Mouse (Mus musculus): ENCODE results near the gene Scn1b. TPM values are rescaled to one million over a fixed set of nuclear protein-coding genes. Genes with fewer than 3 reads are reported as not detected.

Gene Scn1b
- total RNA-seq, 2 experiments from 2014 or later, result 1.2 TPM

DNA sequence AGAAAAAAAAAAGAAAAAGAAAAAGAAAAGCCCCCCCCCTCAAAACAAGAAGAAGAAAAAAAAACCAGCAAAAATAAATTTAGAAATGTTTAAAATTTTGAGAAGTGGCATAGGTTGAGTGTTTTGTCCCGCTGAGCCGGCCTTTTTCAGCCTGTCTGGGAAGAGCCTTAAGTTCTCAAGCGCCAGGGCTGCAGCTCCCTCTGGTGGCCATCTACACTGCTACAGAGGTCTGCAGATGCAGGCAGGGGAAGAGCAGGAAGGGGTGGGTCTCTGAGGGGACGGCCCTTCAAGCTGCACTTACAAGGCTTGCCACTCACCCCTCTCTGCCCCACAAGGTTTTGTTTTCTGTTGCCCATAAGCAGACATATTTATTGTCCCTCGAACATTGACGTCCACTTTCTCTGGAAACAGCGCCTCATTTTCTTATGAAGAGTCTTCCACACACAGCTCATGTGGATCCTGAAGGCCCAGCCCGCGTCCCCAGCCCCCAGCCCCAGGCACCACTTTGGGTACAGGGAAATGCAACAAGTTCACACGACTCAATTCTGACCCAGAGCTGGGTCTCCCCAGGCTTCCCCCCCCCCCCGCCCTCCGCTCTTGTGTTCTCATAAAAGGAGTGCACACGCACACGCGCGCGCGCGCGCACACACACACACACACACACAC, 29.1 kb downstream of the Scn1b start:
- no peak; the same call in 1 of the 2 replicates for ATAC-seq (replicated peaks; ENCODE audit: low FRiP score, poor library complexity, severe bottlenecking)

DNA sequence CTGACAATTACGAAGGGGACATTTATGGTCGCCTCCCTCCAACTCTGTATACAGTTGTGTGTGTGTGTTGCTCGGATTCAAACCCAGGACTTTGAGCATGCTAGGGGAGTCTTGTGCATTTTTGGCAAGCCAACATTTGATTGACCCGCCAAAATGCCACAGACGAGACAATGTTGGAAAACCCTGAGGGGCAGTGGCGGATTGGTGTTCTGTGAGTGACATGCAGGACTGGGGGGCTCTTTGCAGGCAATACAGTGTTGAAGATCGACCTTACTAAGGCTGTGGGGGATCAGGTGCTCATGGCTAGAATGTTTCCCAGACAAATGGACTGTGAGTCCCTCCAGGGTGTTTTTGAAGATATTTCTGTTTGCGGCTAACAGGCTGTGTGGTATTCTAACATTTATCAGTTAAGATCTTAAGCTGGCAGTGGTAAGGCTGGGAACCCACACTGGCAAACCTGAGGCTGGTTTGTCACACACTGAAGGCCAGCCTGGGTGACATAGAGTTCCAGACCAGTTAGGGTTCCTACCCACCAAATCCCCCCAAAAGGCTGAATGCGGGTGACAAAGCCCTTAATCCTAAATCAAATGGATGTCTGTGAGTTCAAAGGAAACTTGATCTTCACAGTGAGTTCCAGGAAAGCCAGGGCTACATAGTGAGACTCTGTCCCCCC, 29.8 kb downstream of the Scn1b start:
- ATAC-seq (replicated peaks; ENCODE audit: low FRiP score, poor library complexity, severe bottlenecking), result no peak

DNA sequence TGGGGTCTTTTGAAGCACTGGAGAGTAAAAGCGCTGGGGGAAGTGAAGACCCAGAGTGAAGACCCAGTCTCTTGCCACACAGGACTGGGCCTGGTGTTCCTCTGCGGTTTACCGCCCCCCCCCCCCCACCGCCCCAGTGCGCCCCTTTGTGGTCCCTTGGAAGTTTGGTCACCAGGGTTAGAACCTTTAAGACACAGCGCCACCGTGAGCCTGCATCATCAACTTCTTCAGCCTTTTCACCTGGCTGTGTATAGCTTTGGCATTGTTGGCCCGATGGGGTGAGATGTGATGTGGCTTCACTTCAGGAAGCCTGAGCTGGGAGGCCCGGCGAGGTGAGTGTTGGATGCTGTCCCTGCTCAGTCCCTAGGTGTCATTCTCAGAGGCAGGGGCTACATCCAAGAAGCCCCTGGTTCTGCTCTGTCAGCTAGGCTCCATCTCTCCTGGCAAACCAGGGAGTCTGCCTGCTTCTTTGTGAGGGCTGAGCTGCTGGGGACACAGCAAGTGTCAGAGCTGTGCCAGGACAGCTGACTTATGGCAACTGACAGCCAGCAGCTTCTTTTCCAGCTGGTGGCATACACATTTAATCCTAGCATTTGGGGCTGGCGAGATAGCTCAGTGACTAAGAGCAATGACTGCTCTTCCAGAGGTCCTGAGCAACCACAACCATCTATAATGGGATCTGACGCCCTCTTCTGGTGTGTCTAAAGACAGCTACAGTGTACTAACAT, 31.9 kb downstream of the Scn1b start:
- ATAC-seq (replicated peaks; ENCODE audit: low FRiP score, poor library complexity, severe bottlenecking), result no peak

DNA sequence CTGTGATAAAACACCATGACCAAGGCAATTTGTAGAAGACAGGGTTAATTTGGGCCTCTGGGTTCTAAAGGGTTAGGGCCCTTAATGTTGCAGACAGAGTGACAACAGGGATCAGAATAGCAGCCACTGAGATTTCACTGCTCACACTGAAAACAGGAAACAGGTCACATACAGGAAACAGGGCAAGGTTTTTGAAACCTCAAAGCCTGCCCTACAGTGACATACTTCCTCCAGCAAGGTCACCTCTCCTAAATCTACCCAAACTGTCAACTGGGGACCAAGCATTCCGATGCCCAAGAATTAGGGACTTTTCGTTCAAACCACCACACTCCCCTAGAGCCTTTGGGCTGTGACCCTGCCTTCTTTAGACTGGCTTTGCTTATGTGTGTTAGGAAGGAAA, 37.1 kb downstream of the Scn1b start:
- ATAC-seq (replicated peaks; ENCODE audit: low FRiP score, poor library complexity, severe bottlenecking), result no peak

DNA sequence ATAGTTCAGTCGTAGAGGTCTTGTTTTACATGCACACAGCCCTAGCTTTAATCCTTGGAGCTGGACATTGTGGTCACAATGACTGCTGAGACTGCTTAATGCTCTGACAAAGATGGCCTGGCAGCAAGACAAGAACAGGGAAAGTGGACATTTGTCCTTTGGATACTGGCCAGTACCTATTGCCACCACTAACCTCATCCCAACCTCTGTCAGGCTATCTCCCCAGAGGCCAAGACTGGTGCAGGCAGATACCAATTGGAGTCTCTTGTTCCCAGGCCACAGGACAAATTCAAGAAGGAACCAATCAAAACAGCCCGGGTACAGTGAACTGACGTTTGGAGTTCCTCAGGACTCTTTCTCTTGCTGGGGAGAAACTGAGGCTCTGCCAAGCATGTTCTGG, 38.6 kb downstream of the Scn1b start:
- no peak for ATAC-seq (replicated peaks; ENCODE audit: low FRiP score, poor library complexity, severe bottlenecking)

DNA sequence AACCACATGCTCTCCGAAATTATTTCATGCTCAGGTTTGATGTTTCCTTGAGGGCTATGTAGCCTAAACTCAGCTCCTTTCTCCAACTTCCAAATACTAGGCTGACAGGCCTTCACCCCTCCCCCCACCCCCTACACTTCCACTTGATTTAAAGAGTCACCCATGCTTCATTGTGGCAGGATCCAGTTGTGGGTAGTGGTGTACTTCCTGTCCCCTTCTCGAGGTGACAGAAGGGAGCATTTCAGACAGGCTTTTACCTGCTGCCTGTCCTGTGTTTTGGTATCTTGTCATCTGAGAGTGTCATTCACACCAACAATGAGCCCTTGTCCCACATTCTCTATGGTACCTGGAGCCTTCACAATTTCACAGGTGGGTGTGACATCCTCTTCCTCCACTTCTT, 39.5 kb downstream of the Scn1b start:
- ATAC-seq (replicated peaks; ENCODE audit: low FRiP score, poor library complexity, severe bottlenecking), result no peak

DNA sequence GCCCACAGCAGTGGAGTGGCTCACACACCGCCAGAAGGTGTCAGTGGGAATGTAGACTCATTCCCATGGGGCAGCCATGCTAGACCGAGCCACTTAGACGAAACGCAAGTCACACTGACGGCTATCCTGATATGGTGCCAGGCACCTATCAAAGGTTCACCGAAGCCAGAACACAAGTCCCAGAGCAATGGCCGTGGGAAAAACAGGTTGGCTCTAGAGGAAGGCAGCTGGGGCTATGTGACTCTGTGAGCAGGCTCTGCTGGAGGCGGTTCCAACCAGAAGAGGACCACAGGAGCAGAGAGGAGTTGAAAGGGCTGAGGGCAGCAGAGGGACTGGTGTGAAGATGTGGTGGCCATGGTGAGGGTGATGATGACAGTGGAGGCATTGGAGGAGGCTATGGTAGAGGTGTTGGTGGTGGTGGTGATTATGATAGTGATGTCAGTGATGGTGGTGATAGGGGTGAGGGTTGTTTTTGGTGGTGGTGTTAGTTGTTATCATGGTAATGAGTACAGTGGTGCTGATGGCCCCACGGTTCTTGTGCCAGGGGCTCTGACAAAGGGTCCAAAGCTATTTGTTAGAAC, 40.5 kb downstream of the Scn1b start:
- no peak for ATAC-seq (replicated peaks; ENCODE audit: low FRiP score, poor library complexity, severe bottlenecking)

DNA sequence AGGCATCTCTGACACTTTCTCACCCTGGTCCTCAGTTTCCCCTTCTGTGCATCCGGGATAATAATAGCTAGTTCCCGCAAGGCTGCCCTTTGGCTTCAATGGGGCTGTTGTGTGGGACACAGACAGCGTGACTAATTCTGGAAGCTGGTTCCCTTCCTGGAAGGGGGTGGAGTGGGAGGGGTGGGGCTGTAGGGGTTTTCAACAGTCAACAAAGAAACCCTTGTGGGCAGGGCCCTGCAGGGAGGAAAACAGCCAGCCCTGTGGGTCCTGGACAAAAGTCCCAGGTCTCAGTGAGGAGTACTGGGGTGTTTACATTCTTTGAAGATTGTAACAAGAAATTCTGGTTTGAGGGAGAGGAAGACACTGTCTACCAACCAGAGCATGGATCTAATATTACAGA, 41.6 kb downstream of the Scn1b start:
- no peak for ATAC-seq (replicated peaks; ENCODE audit: low FRiP score, poor library complexity, severe bottlenecking)

DNA sequence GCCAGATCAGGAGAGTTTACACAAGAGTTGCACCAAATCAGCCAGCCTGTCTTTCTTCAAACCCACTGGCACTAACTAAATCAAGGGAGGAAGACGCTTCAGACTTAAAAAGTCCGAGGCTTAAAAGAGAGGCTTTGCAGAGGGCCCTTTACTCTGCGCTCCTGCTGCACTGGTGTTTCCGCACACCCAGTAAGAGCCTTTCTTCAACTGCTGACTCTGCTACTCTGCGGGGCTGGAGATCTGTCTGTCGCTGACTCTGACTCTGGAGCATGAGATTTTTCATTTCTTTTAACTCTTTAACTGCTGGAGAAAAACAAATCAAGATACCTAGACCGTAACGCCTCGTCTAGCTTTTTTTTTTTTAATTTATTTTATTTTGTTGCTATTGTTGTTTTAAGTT, 42.7 kb downstream of the Scn1b start:
- ATAC-seq (replicated peaks; ENCODE audit: low FRiP score, poor library complexity, severe bottlenecking), result no peak

DNA sequence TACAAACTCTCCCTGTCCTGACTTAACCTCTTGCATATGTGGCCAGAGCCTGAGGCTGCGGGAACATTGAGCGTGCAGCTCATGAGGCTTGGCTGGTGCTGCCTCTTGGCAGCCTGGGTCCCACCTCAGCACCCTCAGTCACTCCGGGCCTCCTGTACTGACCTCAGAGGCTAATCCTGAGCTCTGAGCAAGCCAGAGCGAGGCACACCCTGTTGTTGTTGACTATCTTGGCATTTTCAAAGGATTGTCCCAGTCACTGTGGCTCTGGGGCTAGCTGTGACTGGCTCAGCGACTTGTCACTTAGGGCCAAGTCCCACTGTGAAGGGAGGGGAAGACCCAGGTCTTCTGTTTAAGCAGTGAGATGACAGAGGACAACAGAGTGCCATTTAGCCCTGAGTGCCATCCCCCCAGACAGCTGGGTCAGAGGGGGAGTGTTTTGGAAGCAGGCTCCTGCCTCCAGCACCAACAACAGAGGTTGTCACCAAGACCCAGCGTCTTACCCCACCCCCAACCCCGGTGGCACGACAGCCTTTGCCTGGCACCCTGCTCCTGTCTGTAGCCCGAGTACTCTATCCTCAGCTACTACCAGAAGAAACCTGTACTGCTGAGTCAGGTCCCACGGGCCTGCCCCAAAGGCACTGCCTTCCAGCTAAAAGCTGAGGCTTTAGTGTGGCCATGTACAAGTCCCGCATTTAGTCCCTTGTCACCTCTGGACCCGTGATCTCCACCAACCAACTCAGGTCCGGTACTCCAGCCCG, 43.8 kb downstream of the Scn1b start:
- no peak for ATAC-seq (replicated peaks; ENCODE audit: low FRiP score, poor library complexity, severe bottlenecking)

DNA sequence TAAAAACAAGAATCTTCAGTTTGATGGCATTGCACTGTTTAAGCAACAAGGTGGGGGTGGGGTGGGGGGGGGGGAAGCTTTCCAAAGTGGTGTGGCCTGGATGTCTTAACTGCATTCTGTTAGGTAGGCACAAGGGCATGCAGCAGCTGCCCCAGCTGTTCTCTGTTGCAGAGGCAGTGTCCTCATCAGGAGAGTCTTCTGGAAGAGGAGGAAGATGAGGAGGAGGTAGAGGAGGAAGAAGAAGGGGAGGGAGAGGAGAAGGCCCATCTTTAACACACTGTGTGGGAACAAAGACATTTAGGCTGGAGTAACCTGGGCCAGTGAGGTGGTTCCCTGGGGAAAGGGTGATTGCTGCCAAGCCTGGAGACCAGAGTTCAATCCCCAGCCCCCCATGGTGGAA, 44.7 kb downstream of the Scn1b start:
- no peak for ATAC-seq (replicated peaks; ENCODE audit: low FRiP score, poor library complexity, severe bottlenecking)

DNA sequence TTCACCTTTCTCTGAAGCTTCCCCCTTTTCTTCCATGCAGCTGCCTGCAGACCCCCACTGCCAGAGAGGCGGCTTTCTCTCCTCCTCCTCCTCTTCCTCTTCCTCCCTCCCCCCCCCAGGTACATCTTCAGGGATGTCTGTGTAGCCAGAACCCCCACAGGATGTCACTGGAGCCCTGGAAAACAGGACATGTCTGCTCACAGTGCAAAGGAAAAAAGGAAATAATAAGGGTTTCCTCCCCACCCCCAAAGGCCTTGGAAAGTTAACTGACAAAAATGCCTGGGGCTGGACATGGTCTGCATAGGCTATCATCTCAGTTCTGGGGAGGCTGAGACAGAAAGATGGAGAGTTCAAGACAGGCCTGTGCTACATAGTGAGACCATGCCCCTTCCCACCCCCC, 45.7 kb downstream of the Scn1b start:
- no peak for ATAC-seq (replicated peaks; ENCODE audit: low FRiP score, poor library complexity, severe bottlenecking)

DNA sequence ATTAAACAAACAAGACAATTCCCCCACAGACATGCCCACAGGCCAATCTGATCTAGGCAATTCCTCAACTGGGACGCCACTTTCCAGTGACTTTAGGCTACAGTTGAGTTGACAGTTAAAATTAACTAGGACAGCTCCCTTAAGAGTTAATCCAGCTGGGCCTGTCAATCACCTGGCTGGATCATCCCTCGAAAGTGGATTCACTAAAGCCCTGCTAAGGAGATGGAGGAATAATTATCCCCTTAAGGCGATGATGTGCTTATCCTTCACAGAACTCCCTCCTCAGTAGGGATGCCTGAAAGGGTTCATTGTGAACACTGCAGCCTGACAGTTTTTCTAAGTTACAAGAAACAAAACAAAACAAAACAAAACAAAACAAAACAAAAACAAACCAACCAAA, 46.2 kb downstream of the Scn1b start:
- no peak for ATAC-seq (replicated peaks; ENCODE audit: low FRiP score, poor library complexity, severe bottlenecking)

DNA sequence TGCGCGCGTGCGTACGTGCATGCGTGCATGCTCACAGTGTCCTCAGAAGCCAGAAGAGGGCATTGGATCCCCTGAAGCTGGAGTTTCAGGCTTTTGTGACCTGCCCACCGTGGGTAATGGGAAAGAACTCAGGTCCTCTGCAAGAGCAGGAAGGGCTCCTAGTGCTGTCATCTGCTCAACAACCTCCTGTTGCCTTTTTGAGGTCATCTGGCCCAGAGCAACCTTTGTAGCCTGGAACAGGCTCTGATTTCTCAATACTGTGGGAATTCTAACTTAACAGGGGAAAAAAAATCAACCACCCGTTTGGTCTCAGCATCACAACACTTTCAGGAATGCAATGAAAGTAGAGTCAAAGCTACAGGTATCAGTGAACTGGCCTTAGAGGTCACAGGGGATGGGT, 47.1 kb downstream of the Scn1b start:
- ATAC-seq (replicated peaks; ENCODE audit: low FRiP score, poor library complexity, severe bottlenecking), result no peak

DNA sequence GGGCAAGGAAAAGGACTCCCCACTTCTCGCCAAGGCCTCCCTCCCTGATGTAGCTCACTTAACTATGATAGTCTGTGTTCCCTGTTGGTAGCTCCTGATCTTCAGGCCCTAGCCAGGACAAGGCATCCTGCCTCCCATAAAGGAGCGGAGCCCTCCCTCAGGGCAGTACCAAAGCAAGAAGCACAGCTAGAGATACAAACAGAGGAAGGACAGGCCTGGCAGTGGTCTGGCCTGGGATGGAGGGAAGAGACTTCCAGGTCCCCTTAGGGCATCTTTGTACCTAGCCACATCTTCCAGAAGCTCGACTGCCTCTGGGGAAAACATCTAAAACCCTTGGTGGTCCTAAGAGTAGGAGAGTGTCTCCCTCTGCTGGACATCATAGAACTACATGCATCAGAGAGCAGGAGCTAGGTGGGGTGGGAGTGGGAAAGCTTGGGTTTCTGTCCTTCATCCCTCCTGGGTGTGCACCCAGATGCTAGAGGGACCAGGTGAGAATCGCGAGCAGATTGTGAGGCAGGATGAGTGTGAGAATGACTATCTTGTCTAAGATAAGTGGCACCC, 48.8 kb downstream of the Scn1b start:
- no peak for ATAC-seq (replicated peaks; ENCODE audit: low FRiP score, poor library complexity, severe bottlenecking)

DNA sequence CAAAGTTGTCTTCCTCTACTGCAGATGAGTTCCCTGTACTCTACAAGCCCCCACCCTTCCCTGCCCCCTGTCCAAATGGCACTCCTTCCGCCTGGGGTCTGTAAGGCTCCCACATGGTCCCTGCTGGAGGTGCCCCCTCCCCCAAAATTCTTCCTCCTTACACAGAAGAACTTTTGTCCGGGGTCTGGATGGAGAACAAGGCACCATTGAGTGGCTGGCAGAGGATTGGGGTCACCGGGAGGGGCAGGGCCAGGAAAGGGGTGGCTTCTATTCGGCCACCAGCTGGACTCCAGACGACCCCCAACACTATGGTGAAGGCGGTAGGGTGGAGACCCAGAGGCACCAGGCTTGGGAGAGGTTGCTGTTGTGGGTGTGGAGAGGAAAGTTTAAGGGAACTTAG, 49.3 kb downstream of the Scn1b start:
- no peak for ATAC-seq (replicated peaks; ENCODE audit: low FRiP score, poor library complexity, severe bottlenecking)

DNA sequence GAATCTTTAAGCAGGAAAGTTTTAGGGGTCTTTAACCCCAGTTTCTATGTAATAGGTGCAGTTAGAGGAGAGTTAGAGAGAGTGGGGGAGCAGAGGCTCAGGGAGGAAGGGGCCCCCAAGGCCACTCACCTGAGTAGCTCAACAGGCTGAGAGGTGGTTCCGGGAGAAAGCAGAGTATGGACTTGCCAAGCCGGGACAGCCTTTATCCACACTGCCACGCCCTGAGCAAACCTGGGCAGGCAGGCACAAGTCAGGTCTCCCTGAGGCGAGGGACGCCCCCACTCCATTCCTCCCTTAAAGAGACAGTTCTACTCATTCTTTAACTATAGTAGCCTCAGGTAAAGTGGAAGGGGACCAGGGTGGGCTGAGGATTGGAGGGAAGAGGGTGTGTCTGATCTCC, 50.3 kb downstream of the Scn1b start, which contains the start of gene Fxyd3:
Fxyd3 (minus strand) TSS at position 213 of the 400 bp plus-strand sequence.
- no peak for ATAC-seq (replicated peaks; ENCODE audit: low FRiP score, poor library complexity, severe bottlenecking)

DNA sequence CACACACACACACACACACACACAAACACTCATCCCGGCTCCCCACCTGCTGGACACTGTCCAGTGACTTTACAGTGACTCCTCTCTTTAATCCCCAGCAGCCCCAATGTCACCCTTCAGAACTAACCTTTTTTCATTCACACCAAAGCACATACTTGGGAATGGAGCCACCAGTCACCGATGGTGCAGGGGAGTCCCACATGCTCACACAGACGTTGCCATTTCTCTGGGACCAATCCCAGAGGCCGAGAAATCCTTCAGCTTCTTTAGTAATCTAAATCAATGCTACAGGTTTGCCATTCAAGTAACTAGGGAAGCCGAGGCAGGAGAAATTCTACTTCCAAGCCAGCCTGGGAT, 52.1 kb downstream of the Scn1b start:
- ATAC-seq (replicated peaks; ENCODE audit: low FRiP score, poor library complexity, severe bottlenecking), result no peak

DNA sequence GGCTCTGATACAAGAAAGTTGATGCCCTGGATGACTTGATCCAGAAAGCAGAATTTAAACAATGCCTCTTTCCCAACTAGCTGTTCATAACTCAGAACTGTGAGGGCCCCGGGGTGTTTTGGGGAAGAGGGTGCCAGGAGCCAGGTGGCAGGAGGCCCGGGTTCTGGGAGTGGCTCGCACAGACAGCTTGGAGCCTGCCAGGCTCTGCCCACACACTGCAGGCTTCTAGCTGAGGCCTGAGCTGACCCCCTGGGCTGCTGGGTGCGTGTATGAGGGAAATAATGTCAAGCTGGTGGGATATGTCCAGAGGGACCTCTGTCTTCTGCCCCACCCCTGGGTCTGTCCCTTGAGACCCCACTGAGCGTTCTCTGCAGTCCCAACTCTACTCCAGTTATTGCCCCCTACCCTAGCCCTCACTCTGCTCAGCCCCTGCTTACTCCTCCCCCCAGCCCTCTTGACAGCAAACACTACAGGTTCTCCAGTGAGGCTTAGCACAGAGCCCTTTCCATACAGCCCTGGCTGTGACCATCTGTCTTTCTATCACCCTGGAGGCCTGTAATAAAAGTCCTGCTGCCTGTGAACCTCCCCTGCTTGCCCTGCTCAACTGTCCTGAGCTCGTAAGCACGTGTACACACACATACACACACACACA, 52.6 kb downstream of the Scn1b start:
- no peak for ATAC-seq (replicated peaks; ENCODE audit: low FRiP score, poor library complexity, severe bottlenecking)

Measured in erythroblast, adult 5-6 weeks (primary cell).